Mouse (Mus musculus) myocyte (in vitro differentiated cells): ENCODE data around the gene Atxn7l3.

Experiments
- E2F4 ChIP-seq: IDR thresholded peaks from one replicate; pipeline ENCODE4 v1.6.1; 2011; ENCODE audit warnings: mild to moderate bottlenecking, control low read depth, moderate library complexity; ENCODE audit not compliant: insufficient read depth
- MAX ChIP-seq: IDR thresholded peaks from one replicate; pipeline ENCODE4 v1.6.1; 2011; ENCODE audit warnings: low read depth, mild to moderate bottlenecking, control low read depth
- POLR2A ChIP-seq: IDR thresholded peaks from one replicate; pipeline ENCODE4 v1.6.1; 2011; ENCODE audit warnings: low read depth, mild to moderate bottlenecking, control low read depth, moderate library complexity; ENCODE audit not compliant: insufficient read length
- USF1 ChIP-seq: IDR thresholded peaks from one replicate; pipeline ENCODE4 v1.6.1; 2011; ENCODE audit warnings: low read depth, mild to moderate bottlenecking, control low read depth, moderate library complexity

- TF ChIP-seq POLR2A (peak; percentile 75), MAX (no peak), E2F4 (no peak), USF1 (no peak)
These were observed 23.0 kb upstream of the Atxn7l3 start, which contains the start of gene Ubtf for GRCm38 (mm10) chr11:102319410-102319792.
